Mouse (Mus musculus): ENCODE data around the gene Maml2. TPM values are rescaled to one million over a fixed set of nuclear protein-coding genes. Genes with fewer than 3 reads are reported as not detected.
"Not testable (repeated sequence)": the region's sequence is repeated elsewhere in the genome, so short reads cannot be mapped to it uniquely, and the experiment has no call there.

The Maml2 gene
- polyA plus RNA-seq, 1 experiment from 2014 or later: 1.6 TPM

- TF ChIP-seq EP300 (IDR thresholded peaks at IDR 0.05; ENCODE audit: low read depth) (no peak), CTCF (IDR thresholded peaks at IDR 0.05; ENCODE audit: low read depth) (no peak)
- no peak overlapping the region for H3K4me2 ChIP-seq (ENCODE audit: low read depth, low read length)
- no peaks in the 10 kb centered on the region for H3K27me3 ChIP-seq (ENCODE audit: insufficient read depth, low read length)
- 84% methylated on average over 5 of the region's 5 CpGs for WGBS (ENCODE audit: insufficient replicate concordance)
- ATAC-seq: no peak
- no peak overlapping the region for H3K9ac ChIP-seq (replicated peaks)
- no peak for DNase-seq
- H3K4me3 ChIP-seq (ENCODE audit: low read depth, low read length): no peak overlapping the region
- H3K36me3 ChIP-seq (replicated peaks; ENCODE audit: insufficient read depth, low read length): no peaks in the 10 kb centered on the region
- H3K9me3 ChIP-seq (ENCODE audit: low read length): no peaks in the 10 kb centered on the region
- no peaks in the 10 kb centered on the region for H3K4me1 ChIP-seq (ENCODE audit: insufficient read depth)
- H3K27ac ChIP-seq (ENCODE audit: low read depth): no peak overlapping the region
Observed at GRCm38 (mm10) chr9:13709436-13709835, 411.7 kb downstream of the Maml2 start.

GRCm38 (mm10) chr9:13715891-13716290, 418.1 kb downstream of the Maml2 start:
- not testable (repeated sequence) for H3K27ac ChIP-seq (ENCODE audit: low read depth); H3K4me2 ChIP-seq (ENCODE audit: low read depth, low read length); DNase-seq; ATAC-seq; H3K9ac ChIP-seq (replicated peaks); H3K9me3 ChIP-seq (ENCODE audit: low read length); H3K36me3 ChIP-seq (replicated peaks; ENCODE audit: insufficient read depth, low read length); H3K4me3 ChIP-seq (ENCODE audit: low read depth, low read length); H3K4me1 ChIP-seq (ENCODE audit: insufficient read depth); H3K27me3 ChIP-seq (ENCODE audit: insufficient read depth, low read length)
- WGBS (ENCODE audit: insufficient replicate concordance): 58% methylated on average over 2 of the region's 2 CpGs

GRCm38 (mm10) chr9:13716316-13717099, 418.8 kb downstream of the Maml2 start:
- 17% methylated on average over 8 of the region's 8 CpGs for WGBS (ENCODE audit: insufficient replicate concordance)
- ATAC-seq (0 out of 2 replicates have a peak, but pooled peaks have one; percentile 23), DNase-seq (peak; percentile 73)
- H3K9me3 ChIP-seq (ENCODE audit: low read length): no peaks in the 10 kb centered on the region
- H3K4me1 ChIP-seq (ENCODE audit: insufficient read depth): no peaks in the 10 kb centered on the region
- H3K4me2 ChIP-seq (ENCODE audit: low read depth, low read length): no peak overlapping the region
- no peak overlapping the region for H3K27ac ChIP-seq (ENCODE audit: low read depth)
- no peaks in the 10 kb centered on the region for H3K36me3 ChIP-seq (replicated peaks; ENCODE audit: insufficient read depth, low read length)
- no peak overlapping the region for H3K9ac ChIP-seq (replicated peaks)
- no peak for TF ChIP-seq EP300 (IDR thresholded peaks at IDR 0.05; ENCODE audit: low read depth)
- TF ChIP-seq CTCF (IDR thresholded peaks at IDR 0.05; ENCODE audit: low read depth): peak; percentile 89
- no peaks in the 10 kb centered on the region for H3K27me3 ChIP-seq (ENCODE audit: insufficient read depth, low read length)
- H3K4me3 ChIP-seq (ENCODE audit: low read depth, low read length): no peak overlapping the region

GRCm38 (mm10) chr9:13748404-13748797, 450.6 kb downstream of the Maml2 start, which contains the start of gene Mtmr2:
TSS of gene Mtmr2 (plus strand) at chr9:13748410.
- H3K4me2 ChIP-seq (ENCODE audit: low read depth, low read length): peak within 1 kb of the TSS; percentile 89

GRCm38 (mm10) chr9:13748798-13749674, 451.3 kb downstream of the Maml2 start:
- ATAC-seq: peak; percentile 99
- Histone ChIP-seq H3K4me1 (ENCODE audit: insufficient read depth) (peaks cover 8% of the 10 kb centered on the region; the same call in 1 of the 2 replicates), H3K27me3 (ENCODE audit: insufficient read depth, low read length) (no peaks in the 10 kb centered on the region), H3K4me3 (ENCODE audit: low read depth, low read length) (peak overlapping the region; percentile 95), H3K27ac (ENCODE audit: low read depth) (peak overlapping the region; percentile 99), H3K9me3 (ENCODE audit: low read length) (no peaks in the 10 kb centered on the region), H3K36me3 (replicated peaks; ENCODE audit: insufficient read depth, low read length) (no peaks in the 10 kb centered on the region), H3K4me2 (ENCODE audit: low read depth, low read length) (peak overlapping the region; percentile 89), H3K9ac (replicated peaks) (peak overlapping the region; percentile 99)
- WGBS (ENCODE audit: insufficient replicate concordance): under 1% methylated on average over 60 of the region's 60 CpGs
- peak; percentile 97 for DNase-seq
- 0 out of 2 replicates have a peak, but pooled peaks have one; percentile 7 for TF ChIP-seq CTCF (IDR thresholded peaks at IDR 0.05; ENCODE audit: low read depth)
- TF ChIP-seq EP300 (IDR thresholded peaks at IDR 0.05; ENCODE audit: low read depth): no peak

More at GRCm38 (mm10) chr9:13748404-13748797, 450.6 kb downstream of the Maml2 start, which contains the start of gene Mtmr2:
- DNase-seq: no peak
- Histone ChIP-seq H3K9me3 (ENCODE audit: low read length) (no peaks in the 10 kb centered on the region), H3K36me3 (replicated peaks; ENCODE audit: insufficient read depth, low read length) (no peaks in the 10 kb centered on the region), H3K9ac (replicated peaks) (peak within 1 kb of the TSS; percentile 99), H3K4me3 (ENCODE audit: low read depth, low read length) (peak within 1 kb of the TSS; percentile 95), H3K27me3 (ENCODE audit: insufficient read depth, low read length) (no peaks in the 10 kb centered on the region), H3K27ac (ENCODE audit: low read depth) (peak within 1 kb of the TSS; percentile 99), H3K4me1 (ENCODE audit: insufficient read depth) (peaks cover 8% of the 10 kb centered on the region; the same call in 1 of the 2 replicates)
- ATAC-seq: no peak
- WGBS (ENCODE audit: insufficient replicate concordance): 34% methylated on average over 2 of the region's 2 CpGs
- no peak for TF ChIP-seq CTCF (IDR thresholded peaks at IDR 0.05; ENCODE audit: low read depth)
- no peak for TF ChIP-seq EP300 (IDR thresholded peaks at IDR 0.05; ENCODE audit: low read depth)

GRCm38 (mm10) chr9:13749675-13749998, 451.9 kb downstream of the Maml2 start:
- DNase-seq: no peak
- Histone ChIP-seq H3K27me3 (ENCODE audit: insufficient read depth, low read length) (no peaks in the 10 kb centered on the region), H3K36me3 (replicated peaks; ENCODE audit: insufficient read depth, low read length) (no peaks in the 10 kb centered on the region), H3K9me3 (ENCODE audit: low read length) (no peaks in the 10 kb centered on the region), H3K9ac (replicated peaks) (peak overlapping the region; percentile 99), H3K4me3 (ENCODE audit: low read depth, low read length) (peak overlapping the region; percentile 95), H3K4me1 (ENCODE audit: insufficient read depth) (peaks cover 8% of the 10 kb centered on the region; the same call in 1 of the 2 replicates), H3K4me2 (ENCODE audit: low read depth, low read length) (peak overlapping the region; percentile 89), H3K27ac (ENCODE audit: low read depth) (peak overlapping the region; percentile 99)
- no peak; the same call in 1 of the 2 replicates for ATAC-seq
- TF ChIP-seq CTCF (IDR thresholded peaks at IDR 0.05; ENCODE audit: low read depth) (no peak), EP300 (IDR thresholded peaks at IDR 0.05; ENCODE audit: low read depth) (no peak)
- 2% methylated on average over 7 of the region's 7 CpGs for WGBS (ENCODE audit: insufficient replicate concordance)
